Mouse (Mus musculus): ENCODE results near the gene Zfp385b. TPM values are rescaled to one million over a fixed set of nuclear protein-coding genes. Genes with fewer than 3 reads are reported as not detected.

Zfp385b gene
- total RNA-seq, 2 experiments from 2014 or later = 48.2 to 49.2 TPM

DNA sequence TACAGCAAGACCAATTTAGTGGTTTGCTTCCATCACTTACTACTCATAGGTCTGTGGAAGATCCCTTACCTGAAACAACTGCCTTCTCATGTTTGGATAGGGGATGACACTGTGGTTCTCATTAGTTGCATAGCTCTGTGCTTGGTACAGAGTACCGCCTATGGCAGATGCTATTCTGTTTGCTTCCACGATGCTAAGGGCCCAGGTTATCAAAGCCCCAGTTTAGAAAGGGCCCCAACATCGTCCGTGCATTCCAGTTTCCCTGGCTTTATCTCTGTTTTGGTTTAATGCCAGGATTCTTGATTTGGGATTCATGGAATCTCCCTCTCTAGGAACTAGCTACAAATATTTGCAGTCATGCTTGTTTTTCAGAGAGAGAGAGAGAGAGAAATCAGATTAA is 292.6 kb downstream of the Zfp385b start:
- no peak for DNase-seq (ENCODE audit: low spot score in 2 of 2)

DNA sequence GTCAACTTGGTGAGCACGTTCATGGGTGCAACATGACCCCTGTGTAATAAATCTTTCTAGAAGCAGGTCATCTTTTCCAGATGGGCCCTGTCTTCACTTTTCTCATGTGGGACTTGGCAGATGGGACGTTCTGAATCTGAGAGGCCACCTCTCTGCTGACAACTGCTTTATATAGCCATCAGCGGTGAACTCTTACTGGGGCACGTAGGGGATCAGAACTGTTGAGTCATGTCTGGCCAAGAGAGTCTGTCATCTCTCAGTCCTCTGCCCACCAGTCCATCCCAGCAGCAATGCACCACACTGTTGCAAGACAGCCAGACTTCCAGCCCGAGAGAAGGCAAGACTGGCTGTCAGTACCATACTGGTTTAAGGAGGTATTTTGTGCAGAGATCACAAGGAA is 293.1 kb downstream of the Zfp385b start:
- DNase-seq (ENCODE audit: low spot score in 2 of 2) = no peak

DNA sequence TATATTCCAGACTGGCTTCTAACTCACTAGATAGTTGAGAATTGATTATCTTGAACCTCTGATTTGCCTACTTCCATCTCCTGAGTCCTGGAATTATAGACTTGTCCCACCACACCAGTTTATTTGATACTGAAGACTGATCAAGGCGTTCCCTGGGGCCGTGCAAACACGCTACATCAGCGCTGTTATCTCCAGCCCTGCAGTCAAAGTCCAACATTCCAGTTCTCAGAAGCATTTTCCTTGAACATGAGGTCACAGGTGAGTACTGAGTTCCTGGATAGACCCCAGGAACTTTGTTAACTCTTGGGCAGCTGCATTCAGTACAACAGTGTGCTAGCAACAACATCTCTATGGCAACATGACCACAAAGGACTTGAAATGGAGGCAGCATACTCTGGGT is 297.2 kb downstream of the Zfp385b start:
- no peak for DNase-seq (ENCODE audit: low spot score in 2 of 2)

DNA sequence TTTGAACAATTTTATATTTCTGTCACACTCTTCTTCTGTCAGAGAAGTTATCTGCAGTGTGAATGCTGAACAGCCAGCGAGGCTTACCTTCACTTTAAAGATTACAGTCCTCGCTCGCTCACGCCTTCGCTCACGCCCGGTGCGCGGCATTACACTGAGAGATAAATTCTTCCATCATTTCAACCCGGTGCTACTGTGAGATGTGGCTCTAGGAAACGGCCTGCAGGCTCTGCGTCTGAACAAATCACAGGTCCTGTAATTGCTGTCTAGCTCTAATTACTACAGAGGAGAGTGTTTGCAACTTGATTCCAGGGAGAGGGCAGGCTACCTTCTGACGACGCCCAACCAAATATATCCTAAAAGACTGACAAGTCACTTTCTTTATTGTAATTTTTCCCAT is 300.1 kb downstream of the Zfp385b start:
- peak in 1 of 2 experiments; percentile 26 for DNase-seq (ENCODE audit: low spot score in 2 of 2)

DNA sequence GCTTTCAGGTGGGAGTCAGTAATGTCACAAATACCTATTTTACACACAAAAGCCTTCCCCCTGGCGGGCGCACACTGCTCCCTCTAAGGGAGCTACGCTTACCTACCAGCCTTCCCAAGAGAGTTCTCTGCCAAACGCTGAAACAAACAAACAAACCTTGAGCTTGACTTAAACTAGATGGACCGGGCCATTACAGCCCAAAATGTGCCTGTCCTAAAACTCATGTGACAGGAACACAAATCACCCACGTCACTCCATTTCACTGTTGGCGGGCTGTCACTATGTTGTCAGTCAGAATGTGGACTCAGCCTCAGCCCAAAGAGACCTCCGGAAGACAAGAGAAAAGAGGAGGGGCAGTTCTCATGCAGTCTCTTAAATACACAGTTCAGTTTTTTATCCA is 300.7 kb downstream of the Zfp385b start:
- DNase-seq (ENCODE audit: low spot score in 2 of 2) = no peak

DNA sequence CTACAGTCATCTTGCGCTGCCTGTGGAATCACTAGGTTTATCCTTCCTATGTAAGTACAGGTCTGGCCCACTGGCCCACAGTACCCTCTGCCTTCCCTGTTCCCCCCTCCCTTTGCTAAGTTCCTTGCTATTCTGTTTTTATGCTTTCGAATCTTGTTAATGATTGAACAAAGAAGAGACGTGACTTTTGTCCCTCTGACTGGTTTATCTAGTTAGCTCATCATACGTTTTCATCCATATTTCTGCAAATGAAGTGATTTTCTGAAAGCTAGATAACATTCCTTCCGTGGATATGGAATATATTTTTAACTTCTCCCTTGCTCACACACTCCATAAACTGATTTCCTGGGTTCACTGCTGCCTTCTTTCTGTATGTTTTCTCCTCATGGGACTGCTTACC is 302.8 kb downstream of the Zfp385b start:
- no peak for DNase-seq (ENCODE audit: low spot score in 2 of 2)

DNA sequence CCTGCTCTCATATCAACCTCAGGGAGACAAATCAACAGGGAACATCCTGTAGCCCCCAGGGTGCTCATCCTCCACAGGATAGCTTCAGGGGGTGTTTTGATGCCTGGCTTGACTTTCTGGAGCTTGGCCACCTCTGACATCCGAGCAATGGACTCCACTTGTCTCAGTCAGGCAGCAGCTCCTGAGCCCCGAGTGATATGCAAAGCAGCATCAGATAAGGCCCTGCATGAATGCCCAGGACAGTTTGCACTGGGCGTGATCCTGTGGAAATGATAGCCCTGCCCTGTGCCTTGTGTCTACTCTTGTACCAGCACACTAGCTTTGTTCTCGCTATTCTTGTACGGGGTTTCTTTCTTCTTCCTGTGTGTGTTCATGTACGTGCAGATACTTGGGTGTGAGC is 303.8 kb downstream of the Zfp385b start:
- DNase-seq (ENCODE audit: low spot score in 2 of 2) = no peak

DNA sequence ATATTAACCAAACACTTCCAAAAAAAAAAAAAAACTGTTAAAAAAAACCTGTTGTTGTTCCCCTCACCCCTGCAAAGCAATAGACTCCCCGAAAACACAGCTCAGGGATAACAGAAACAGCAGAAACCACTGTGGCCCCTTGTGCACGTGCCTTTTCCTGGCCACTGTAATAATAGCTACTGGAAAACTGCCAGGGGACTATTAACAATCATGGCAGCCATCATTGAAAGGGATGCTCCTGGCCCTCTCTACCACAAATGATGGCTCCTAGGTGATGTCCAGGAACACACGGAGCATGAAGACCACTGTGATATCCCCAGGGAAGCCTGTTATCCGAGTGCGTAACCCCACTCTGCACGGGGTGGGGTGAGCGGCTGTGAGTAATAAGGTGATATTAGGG is 304.4 kb downstream of the Zfp385b start:
- DNase-seq (ENCODE audit: low spot score in 2 of 2) = no peak

DNA sequence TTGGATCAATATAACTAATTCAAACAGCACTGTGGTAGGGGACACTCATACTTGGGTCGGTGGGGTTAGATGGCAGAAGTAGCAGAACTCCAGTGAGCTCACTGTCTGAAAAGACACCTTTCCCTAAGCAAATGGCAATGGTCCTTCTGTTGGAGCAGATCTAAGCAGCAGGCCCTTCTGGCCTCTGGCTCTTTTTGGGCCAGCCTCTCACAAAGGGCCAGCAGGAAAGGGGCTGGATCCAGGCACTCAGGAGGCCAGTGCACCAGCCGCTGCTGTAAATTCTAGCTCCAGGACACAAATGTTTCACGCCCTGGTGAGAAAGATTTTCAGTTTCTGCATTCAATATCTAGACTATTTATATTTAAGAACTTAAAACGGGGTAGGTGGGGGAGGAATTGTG is 305.0 kb downstream of the Zfp385b start:
- DNase-seq (ENCODE audit: low spot score in 2 of 2) = no peak

DNA sequence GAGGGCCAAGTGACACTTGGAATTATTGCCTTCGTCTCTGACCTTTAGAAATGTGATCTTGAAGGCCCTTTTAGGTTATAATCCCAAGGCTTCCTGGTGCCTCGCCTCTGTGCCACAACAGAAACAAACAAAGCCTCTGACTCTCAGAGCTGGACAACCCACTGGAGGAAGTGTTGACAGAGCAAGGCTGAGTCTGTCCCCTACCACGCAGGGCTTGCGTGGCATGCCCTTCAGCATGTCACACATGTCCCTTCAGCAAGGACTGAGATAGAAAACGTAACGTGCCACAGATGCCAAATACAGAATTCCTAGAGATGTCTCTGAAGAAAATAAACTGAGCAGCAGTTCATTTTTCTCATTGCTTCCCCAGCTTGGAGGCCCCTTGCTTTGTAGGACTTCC is 310.7 kb downstream of the Zfp385b start:
- DNase-seq (ENCODE audit: low spot score in 2 of 2) = no peak

DNA sequence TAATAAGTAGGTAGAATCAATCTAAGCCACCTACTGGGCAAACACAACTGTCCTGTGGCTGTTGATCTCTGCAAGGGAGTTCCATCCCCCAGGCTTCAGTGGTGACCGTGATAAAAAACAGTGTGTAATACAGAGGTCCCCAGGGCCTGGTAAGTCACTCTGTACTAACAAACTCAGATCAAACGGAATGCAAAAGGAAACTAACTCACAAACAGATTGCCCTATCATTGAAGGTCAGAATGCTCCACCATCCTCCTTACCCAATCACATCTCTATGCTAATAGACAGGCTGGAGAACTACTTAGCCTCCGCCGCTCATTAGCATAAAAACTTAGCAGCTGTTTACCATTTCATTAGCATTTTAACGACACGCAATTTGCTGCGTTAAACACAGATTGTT is 313.1 kb downstream of the Zfp385b start:
- DNase-seq (ENCODE audit: low spot score in 2 of 2) = no peak

DNA sequence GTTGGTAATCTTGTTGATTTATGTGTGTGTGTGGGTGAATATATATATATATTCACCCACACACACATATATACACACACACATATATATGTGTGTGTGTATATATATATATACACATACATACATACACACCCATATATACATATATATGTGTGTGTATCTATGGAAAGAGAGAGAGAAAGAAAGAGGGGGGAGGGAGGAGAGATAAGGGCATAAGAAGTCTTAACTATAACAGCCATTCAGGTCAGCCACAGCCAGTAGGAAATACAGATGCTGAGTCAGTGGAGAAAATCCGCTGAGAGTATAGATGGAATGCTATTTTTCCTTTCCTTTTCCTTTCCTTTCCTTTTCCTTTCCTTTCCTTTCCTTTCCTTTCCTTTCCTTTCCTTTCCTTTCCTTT is 313.8 kb downstream of the Zfp385b start:
- no peak for DNase-seq (ENCODE audit: low spot score in 2 of 2)

DNA sequence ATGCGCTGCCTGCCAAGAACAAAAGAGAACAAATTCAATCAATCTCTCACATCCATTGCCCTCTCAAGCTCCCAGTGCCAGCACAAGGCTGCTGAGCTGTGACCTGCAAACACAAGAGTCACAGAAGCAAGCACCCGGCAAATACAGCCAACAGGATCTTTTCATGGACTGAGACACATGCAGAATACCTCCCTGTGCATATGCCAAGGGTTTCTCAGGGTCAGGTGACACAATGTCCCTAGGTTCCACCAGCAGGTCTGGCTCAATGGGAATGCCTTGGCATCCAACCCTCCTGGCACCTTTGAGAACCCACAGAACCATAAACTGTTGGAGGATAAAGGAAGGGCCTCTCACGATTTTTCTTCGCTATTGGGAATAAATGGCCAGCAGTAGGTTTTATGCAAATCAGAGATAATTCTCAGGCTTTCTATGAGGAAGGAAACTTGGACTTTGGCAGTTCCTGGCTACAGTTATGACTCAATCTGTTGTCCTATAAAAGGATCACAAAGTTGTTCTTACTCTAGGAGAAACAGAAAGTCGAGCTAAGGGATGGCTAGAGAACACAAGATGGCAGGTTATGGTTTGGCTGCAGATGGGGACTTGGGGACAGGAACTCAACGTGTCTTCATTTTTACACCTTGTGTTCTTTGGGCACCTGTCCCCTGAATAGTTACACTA is 315.6 kb downstream of the Zfp385b start:
- DNase-seq (ENCODE audit: low spot score in 2 of 2) = no peak

DNA sequence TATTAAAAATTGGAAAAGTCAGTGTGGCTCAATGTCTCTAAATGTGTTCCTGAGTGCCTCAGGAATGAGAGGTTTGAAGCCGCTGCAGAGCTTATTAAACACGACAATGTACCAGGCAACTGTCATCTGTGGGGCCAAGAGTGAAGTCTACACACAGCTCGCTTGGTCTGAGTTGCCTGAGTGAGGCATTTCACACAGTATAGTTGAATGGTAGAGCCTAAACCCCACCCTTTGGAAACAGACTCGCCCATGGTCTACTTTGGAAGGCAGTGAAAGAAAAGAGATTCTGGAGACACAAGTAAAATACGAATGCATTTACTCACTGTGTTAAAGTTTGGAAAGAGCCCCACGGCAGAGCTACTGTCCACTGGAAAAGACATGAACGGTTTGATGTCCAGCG is 316.2 kb downstream of the Zfp385b start:
- DNase-seq (ENCODE audit: low spot score in 2 of 2) = no peak

DNA sequence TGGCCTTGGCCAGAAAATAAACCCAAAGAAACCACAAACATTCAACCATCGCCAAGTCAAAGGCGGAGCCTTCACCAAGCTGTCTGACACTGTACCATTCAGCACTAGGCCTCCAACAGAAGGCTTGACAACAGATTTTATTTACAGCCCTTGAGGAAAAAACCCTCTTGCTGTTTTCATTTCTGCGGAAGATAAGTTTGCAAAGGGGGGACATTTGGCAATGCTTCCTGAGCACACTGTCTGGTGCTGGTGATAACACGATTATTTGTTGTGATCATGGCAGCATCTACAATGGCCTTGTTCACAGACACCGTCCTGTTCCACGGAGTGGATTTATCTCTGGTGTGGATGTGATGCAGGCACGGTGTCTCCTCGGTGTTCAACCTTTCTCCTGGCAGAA is 317.0 kb downstream of the Zfp385b start:
- no peak for DNase-seq (ENCODE audit: low spot score in 2 of 2)

DNA sequence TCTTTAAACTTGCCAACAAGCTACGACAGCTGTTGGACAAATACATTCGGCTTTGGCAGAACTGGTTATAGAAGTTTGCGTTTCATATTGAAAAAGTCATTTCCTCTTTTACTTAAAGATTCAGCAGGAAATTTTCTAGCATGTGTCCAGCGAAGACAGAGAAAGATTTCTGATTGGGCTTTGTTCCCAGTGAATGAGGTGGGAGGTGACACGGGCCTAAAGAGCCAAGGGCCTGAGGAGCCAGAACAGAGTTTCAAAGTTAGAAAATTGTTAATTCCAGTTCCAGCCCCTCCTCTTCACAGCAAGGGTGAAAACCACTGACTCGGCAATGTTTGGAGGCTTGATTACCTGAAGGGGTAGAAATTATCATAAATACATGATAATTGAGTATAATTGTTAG is 319.0 kb downstream of the Zfp385b start:
- no peak for DNase-seq (ENCODE audit: low spot score in 2 of 2)

DNA sequence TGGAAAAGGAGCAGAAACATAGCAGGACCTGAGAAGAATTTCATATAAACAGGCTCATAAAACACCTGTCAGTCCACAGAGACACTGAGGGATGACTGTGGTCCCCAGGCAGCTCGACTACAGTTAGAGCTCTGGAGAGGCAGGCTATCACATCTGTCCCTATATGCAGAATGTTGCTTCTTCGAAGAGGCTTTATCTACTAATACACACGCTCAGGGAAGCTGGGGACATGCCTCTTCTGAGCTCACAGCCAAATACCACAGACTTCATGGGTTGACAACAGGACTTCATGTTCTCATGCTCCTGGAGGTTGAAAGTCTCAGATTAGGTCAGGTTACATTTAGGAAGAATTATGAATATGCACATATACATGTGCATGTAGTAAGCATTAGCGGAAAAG is 321.1 kb downstream of the Zfp385b start:
- no peak for DNase-seq (ENCODE audit: low spot score in 2 of 2)

DNA sequence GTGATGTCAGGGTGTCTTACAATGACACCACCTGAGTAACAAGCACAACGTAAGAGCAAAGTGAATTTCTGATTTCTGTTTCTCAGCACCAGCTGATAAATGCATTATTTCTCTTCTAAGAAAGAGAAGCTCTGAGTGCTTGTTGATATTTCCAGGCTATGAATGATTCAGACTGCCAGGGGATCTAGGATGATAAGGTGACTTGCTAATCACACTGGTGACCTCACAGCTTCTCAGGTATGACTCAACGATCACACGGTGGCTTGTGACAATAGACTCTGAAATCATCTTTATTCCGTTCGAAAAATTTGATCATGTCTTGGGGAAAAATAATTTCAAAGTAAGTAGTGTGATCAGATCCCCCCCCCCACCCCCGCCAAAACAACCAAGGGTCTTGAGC is 321.5 kb downstream of the Zfp385b start:
- no peak for DNase-seq (ENCODE audit: low spot score in 2 of 2)

DNA sequence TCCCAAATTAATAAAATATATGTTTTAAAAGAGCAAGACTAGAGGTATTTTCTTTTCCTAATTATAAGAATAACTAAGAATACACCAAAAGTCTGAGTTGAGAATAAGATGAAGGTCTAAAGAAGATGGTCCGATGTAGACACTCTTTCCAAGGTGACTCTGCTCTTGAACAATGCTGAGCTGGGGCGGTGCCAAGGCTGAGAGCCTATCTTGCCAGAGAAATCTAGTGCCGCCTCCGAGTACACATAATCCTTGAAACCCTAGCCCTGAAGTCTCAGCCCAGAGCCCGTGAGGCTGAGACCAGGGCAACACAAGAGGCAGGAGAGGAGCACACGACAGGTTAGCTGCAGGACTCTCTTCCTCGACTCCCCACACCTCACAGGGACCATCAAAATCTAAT is 323.4 kb downstream of the Zfp385b start:
- no peak for DNase-seq (ENCODE audit: low spot score in 2 of 2)

DNA sequence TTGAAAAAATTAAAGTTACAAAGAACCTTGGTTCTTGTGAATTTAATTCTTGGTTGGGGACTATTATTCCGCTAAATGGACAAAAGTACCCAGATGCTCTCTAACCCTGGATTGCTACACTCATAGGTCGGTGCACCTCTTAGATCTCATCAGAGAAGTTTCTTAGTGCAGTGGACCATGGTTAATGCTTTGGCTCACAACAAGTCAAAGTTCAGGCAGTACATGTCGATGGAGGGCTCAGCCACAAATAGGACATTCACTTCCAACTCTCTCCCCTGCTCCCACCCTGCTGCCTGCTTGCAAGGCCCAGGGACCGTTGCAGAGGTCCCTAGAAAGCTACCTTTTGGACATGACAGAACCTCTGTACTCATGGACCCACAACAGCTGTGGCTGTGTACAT is 324.1 kb downstream of the Zfp385b start:
- no peak for DNase-seq (ENCODE audit: low spot score in 2 of 2)

DNA sequence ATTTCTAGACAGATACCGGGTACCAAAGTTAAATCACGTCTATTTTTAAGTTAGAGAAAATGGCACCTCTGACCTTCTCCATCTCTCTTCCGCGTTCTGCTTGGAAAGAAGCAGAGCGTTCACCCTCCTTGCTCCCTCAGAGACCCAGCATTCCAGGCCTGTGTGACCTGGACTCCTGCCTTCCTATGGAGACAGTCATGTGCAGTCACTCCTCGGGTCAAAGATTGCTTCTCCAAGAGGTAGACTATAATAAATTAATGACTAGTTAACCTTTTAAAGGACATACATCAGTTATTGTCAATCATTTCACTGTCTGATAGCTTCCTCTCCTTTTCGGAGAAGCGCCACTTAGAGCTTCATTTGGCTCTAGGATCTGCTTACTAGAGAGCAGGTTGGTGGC is 325.7 kb downstream of the Zfp385b start:
- DNase-seq (ENCODE audit: low spot score in 2 of 2) = no peak

DNA sequence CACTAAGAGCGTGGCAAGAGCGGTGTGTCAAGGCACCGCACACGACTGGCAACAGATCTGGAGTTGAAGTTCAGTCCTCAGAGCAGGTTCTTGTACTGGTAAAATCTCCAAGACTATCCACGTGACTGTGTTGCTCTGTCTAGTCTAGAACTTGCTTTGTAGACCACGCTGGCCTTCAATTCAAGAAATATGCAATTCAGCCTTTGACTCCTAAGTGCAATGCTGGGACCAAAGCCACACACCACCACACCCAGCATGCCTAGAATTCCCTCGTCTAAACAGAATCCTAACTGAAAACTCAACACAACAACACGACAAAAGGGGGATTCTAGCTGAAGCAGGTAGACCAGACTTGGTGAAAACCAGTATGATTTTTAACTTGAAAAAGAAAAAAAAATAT is 332.3 kb downstream of the Zfp385b start:
- no peak for DNase-seq (ENCODE audit: low spot score in 2 of 2)

DNA sequence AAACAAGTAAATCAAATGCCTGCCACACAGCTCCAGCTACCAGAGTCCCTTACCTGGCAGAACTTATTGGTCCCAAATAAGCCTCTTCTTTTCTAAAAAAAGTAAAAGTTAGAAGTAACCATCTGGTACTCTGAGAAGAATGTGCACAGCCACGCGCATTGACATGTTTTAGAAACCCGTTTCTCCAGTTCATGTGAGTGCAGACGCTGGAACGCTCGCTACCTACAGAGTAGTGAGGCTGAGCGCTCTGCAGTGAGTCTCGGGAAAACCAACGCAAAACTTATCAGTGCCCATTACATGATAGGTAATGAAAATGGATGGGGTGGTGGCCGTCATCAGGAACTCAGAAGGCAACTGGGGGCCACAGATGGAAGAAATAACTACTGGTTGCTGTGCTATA is 338.2 kb downstream of the Zfp385b start:
- DNase-seq (ENCODE audit: low spot score in 2 of 2) = no peak

DNA sequence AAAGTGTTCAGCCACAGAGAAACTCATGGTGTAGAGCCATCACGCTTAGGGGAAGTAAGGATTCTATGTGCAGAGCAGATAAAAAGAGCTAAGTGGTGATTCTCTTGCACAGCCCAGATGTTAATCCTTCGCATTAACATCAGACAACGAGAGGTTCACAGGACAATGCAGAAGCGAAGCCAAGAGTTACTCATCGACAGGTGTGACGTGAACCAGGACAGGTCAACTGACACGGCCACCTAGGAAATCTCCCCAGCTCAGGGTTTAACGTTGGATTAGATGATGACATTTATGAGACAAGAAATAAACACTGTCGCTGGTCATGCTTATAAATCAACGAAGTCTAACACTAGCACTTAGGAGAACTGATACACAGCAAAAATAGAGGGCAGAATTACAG is 341.9 kb downstream of the Zfp385b start:
- no peak for DNase-seq (ENCODE audit: low spot score in 2 of 2)
